Mouse (Mus musculus) midbrain, embryonic 12.5 days (tissue): ENCODE measurements around the gene Arfgef2. TPM values are rescaled to one million over a fixed set of nuclear protein-coding genes. Genes with fewer than 3 reads are reported as not detected.

Experiments used
- ATAC-seq: fragments of 200-750 bp; cut with Nextera tagmentation; 2 replicates; pipeline ENCODE4 v1.8.0; 2017; ENCODE audit warnings: low read depth, moderate TSS enrichment, moderate library complexity; ENCODE audit not compliant: low FRiP score
- H3K27ac ChIP-seq: fragments of 300-500 bp; sonication (generic); replicated peaks from 2 replicates; pipeline ENCODE4 v1.5.1; 2016; ENCODE audit warnings: mild to moderate bottlenecking
- H3K27me3 ChIP-seq: fragments of 300-500 bp; sonication (generic); 2 replicates; pipeline ENCODE4 v1.6.1; 2016; ENCODE audit warnings: mild to moderate bottlenecking
- H3K36me3 ChIP-seq: fragments of 300-500 bp; sonication (generic); 2 replicates; pipeline ENCODE4 v1.6.1; 2016
- H3K4me1 ChIP-seq: fragments of 300-500 bp; sonication (generic); 2 replicates; pipeline ENCODE4 v1.6.1; 2016
- H3K4me2 ChIP-seq: fragments of 300-500 bp; sonication (generic); replicated peaks from 2 replicates; pipeline ENCODE4 v1.6.1; 2016; ENCODE audit warnings: mild to moderate bottlenecking, moderate library complexity
- H3K4me3 ChIP-seq: fragments of 300-500 bp; sonication (generic); 2 replicates; pipeline ENCODE4 v1.5.1; 2016; ENCODE audit warnings: mild to moderate bottlenecking
- H3K9ac ChIP-seq: fragments of 300-500 bp; sonication (generic); replicated peaks from 2 replicates; pipeline ENCODE4 v1.6.1; 2016; ENCODE audit warnings: mild to moderate bottlenecking, moderate library complexity
- H3K9me3 ChIP-seq: fragments of 300-500 bp; sonication (generic); 2 replicates; pipeline ENCODE4 v1.6.1; 2016; ENCODE audit warnings: mild to moderate bottlenecking
- WGBS: fragments of 180-500 bp; shearing (Covaris S2); methylation state at CpG from one replicate; pipeline ENCODE4 v1.1.7; 2016; 5-methylcytosine and 5-hydroxymethylcytosine counted together
- polyA plus RNA-seq: library from polyadenylated mRNA; unstranded; fragments of >200 nt; fragmentation: Nextera tagmentation; extraction: Ambion mirVana; gene quantifications from 2 replicates; pipeline ENCODE4 v1.2.1, GENCODE M21; 2016

Gene Arfgef2
- polyA plus RNA-seq, 1 experiment from 2014 or later, result 5.8 TPM

DNA sequence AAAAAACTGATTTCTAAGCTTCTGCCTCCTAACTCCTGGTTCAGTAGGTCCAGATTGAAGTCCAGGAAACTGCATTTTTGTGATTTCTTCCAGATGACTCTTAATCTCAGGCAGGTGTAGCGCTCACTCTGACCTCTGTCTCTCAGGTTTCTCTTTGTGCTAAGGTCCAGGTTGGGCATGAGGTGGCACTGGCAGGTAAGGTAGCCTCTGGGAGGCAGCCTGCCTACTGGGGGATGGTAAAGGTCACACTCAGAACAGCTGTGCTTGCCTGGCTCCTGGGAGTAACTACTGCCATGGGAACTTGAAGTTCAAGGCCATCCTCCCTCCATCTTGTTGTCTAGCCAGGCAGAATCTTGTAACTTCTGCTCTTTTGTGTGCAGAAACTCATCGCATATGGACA is 28.7 kb downstream of the Arfgef2 start:
- WGBS, result 95% methylated on average over 2 of the region's 2 CpGs
- Histone ChIP-seq H3K27ac (no peak overlapping the region), H3K4me3 (no peak overlapping the region), H3K4me2 (no peak overlapping the region), H3K9me3 (no peaks in the 10 kb centered on the region), H3K4me1 (no peaks in the 10 kb centered on the region), H3K36me3 (peaks cover 19% of the 10 kb centered on the region), H3K27me3 (no peaks in the 10 kb centered on the region), H3K9ac (no peak overlapping the region)
- no peak for ATAC-seq

GRCm38 (mm10) chr2:166834796-166835195 is 29.4 kb downstream of the Arfgef2 start:
- no peak overlapping the region for H3K27ac ChIP-seq
- no peaks in the 10 kb centered on the region for H3K4me1 ChIP-seq
- H3K9ac ChIP-seq, result no peak overlapping the region
- 91% methylated on average over 4 of the region's 4 CpGs for WGBS
- H3K36me3 ChIP-seq, result peaks cover 19% of the 10 kb centered on the region
- H3K27me3 ChIP-seq, result no peaks in the 10 kb centered on the region
- no peaks in the 10 kb centered on the region for H3K9me3 ChIP-seq
- no peak overlapping the region for H3K4me2 ChIP-seq
- no peak overlapping the region for H3K4me3 ChIP-seq
- no peak for ATAC-seq

- 87% methylated on average over 5 of the region's 5 CpGs for WGBS
- H3K9ac ChIP-seq, result no peak overlapping the region
- H3K27ac ChIP-seq, result no peak overlapping the region
- no peak overlapping the region for H3K4me2 ChIP-seq
- no peak for ATAC-seq
- H3K27me3 ChIP-seq, result no peaks in the 10 kb centered on the region
- no peaks in the 10 kb centered on the region for H3K9me3 ChIP-seq
- peaks cover 19% of the 10 kb centered on the region for H3K36me3 ChIP-seq
- no peak overlapping the region for H3K4me3 ChIP-seq
- no peaks in the 10 kb centered on the region for H3K4me1 ChIP-seq
Observed at GRCm38 (mm10) chr2:166835581-166835980, 30.2 kb downstream of the Arfgef2 start.

DNA sequence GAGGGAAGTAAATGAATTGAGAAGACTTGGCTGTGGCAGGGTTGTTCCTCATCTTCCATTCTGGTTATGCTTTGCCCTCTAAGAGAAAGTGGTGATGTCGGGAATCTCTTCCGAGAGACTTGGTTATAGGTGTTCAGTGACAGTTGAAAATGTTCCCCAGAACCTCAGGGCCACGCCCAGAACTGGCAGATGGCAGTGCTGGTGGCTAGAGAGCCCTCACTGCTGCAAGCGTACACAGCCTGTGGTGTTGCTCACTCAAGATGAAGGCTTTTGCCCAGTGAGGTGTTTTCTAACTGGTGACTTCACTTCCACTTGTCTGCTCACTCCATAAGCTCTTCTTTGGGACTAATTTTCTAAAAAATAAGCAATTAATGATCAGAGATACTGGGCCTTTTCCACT is 36.4 kb downstream of the Arfgef2 start:
- no peaks in the 10 kb centered on the region for H3K9me3 ChIP-seq
- H3K27ac ChIP-seq, result no peak overlapping the region
- 90% methylated on average over 4 of the region's 4 CpGs for WGBS
- H3K4me2 ChIP-seq, result no peak overlapping the region
- peaks cover 14% of the 10 kb centered on the region; the same call in 1 of the 2 replicates for H3K36me3 ChIP-seq
- no peak overlapping the region for H3K4me3 ChIP-seq
- no peak overlapping the region for H3K9ac ChIP-seq
- no peaks in the 10 kb centered on the region for H3K27me3 ChIP-seq
- ATAC-seq, result no peak
- H3K4me1 ChIP-seq, result peaks cover 5% of the 10 kb centered on the region; the same call in 1 of the 2 replicates

DNA sequence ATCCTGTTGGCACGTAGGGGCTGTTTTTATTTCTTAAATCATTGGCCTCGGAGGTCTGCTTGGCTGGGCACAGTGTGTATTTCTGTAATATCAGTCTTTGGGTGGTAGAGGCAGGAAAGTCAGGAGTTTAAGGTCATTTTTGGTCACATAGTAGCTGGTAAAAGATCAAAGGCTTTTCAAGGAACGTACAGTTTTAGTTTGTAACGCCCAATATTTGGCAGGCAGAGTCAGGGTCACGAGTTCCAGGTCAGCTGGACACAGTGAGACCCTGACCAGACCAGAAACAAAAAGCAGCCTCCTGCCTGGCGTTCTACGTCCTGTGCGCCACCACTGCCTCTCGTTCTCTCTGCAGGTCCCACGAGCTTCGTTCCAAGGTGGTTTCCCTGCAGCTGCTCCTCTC is 45.3 kb downstream of the Arfgef2 start:
- H3K36me3 ChIP-seq, result peaks cover 59% of the 10 kb centered on the region
- H3K4me2 ChIP-seq, result no peak overlapping the region
- no peaks in the 10 kb centered on the region; the same call in 1 of the 2 replicates for H3K4me1 ChIP-seq
- WGBS, result 87% methylated on average over 11 of the region's 11 CpGs
- no peak overlapping the region for H3K4me3 ChIP-seq
- H3K27me3 ChIP-seq, result no peaks in the 10 kb centered on the region
- no peak for ATAC-seq
- H3K27ac ChIP-seq, result no peak overlapping the region
- H3K9ac ChIP-seq, result no peak overlapping the region
- peaks cover 5% of the 10 kb centered on the region; the same call in 1 of the 2 replicates for H3K9me3 ChIP-seq

DNA sequence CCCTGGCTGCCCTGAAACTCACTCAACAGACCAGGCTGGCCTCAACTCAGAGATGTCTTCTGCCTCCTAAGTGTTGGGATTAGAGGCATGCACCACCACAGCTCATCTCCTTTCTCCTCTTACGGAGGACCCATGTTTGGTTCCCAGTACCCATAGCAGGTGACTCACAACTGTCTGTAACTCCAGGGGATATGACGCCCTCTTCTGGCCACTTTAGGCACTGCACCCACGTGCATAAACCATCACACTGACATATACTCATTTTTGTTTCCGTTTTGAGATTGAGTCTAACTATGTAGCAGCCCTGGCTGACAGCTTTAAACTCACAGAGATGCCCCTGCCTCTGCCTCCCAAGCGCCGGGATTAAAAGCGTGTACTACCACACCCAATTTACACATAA is 46.9 kb downstream of the Arfgef2 start:
- peaks cover 70% of the 10 kb centered on the region for H3K36me3 ChIP-seq
- no peak overlapping the region for H3K9ac ChIP-seq
- H3K27ac ChIP-seq, result no peak overlapping the region
- WGBS, result 93% methylated on average over 7 of the region's 7 CpGs
- no peaks in the 10 kb centered on the region for H3K4me1 ChIP-seq
- no peak overlapping the region for H3K4me2 ChIP-seq
- H3K4me3 ChIP-seq, result no peak overlapping the region
- H3K9me3 ChIP-seq, result peaks cover 5% of the 10 kb centered on the region; the same call in 1 of the 2 replicates
- ATAC-seq, result no peak
- H3K27me3 ChIP-seq, result no peaks in the 10 kb centered on the region

DNA sequence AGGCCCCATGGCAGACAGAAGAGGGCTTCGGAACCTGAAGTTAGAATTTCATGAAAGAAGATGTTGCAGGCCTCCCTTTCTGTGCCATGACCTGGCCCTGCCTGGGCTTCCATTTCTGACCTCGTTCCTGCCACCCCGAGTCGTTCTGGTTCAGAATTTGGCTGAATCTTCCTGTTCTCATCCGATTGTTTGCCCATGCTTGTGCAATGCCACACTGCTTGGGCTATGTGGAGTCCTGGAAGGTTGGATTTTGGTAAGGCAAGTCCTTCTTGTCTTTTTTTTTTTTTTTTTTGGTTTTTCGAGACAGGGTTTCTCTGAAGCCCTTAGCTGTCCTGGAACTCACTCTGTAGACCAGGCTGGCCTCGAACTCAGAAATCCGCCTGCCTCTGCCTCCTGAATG is 50.4 kb downstream of the Arfgef2 start:
- no peaks in the 10 kb centered on the region for H3K4me1 ChIP-seq
- no peak overlapping the region for H3K4me3 ChIP-seq
- peaks cover 5% of the 10 kb centered on the region; the same call in 1 of the 2 replicates for H3K9me3 ChIP-seq
- peaks cover 83% of the 10 kb centered on the region for H3K36me3 ChIP-seq
- no peak overlapping the region for H3K4me2 ChIP-seq
- no peak for ATAC-seq
- no peak overlapping the region for H3K27ac ChIP-seq
- H3K9ac ChIP-seq, result no peak overlapping the region
- 98% methylated on average over 8 of the region's 8 CpGs for WGBS
- H3K27me3 ChIP-seq, result no peaks in the 10 kb centered on the region

- 90% methylated on average over 6 of the region's 6 CpGs for WGBS
- Histone ChIP-seq H3K36me3 (peaks cover 79% of the 10 kb centered on the region), H3K4me2 (no peak overlapping the region)
Observed at GRCm38 (mm10) chr2:166856366-166856765, 51.0 kb downstream of the Arfgef2 start.

GRCm38 (mm10) chr2:166857118-166857517 is 51.7 kb downstream of the Arfgef2 start:
- 85% methylated on average over 2 of the region's 2 CpGs for WGBS
- Histone ChIP-seq H3K4me1 (no peaks in the 10 kb centered on the region), H3K9me3 (peaks cover 3% of the 10 kb centered on the region; the same call in 1 of the 2 replicates), H3K27me3 (no peaks in the 10 kb centered on the region), H3K27ac (no peak overlapping the region), H3K36me3 (peaks cover 72% of the 10 kb centered on the region), H3K4me2 (no peak overlapping the region), H3K4me3 (no peak overlapping the region), H3K9ac (no peak overlapping the region)
- ATAC-seq, result no peak

More at GRCm38 (mm10) chr2:166856366-166856765, 51.0 kb downstream of the Arfgef2 start:
- Histone ChIP-seq H3K27me3 (no peaks in the 10 kb centered on the region), H3K27ac (no peak overlapping the region), H3K9me3 (peaks cover 5% of the 10 kb centered on the region; the same call in 1 of the 2 replicates), H3K4me1 (no peaks in the 10 kb centered on the region), H3K4me3 (no peak overlapping the region), H3K9ac (no peak overlapping the region)
- no peak for ATAC-seq

DNA sequence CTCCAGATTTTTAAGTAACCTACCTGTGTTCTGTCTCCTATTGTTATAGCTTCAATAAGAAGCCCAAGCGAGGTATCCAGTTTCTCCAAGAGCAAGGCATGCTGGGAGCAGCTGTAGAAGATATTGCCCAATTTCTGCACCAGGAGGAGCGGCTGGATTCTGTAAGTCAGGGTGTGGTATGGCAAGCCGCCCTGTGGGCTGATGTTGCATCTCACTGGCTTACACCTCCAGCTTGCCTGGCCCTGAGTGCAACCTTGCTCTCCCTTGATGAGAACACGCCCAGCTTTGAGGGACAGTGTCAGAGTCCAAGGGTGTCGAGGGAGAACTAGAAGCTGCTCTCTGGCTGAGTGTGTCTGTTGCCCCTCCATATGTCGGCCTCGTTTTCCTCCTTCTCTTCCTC is 53.8 kb downstream of the Arfgef2 start:
- H3K27me3 ChIP-seq, result no peaks in the 10 kb centered on the region
- H3K4me1 ChIP-seq, result no peaks in the 10 kb centered on the region
- ATAC-seq, result no peak
- 91% methylated on average over 7 of the region's 7 CpGs for WGBS
- no peak overlapping the region for H3K4me2 ChIP-seq
- no peak overlapping the region for H3K4me3 ChIP-seq
- H3K27ac ChIP-seq, result no peak overlapping the region
- peaks cover 64% of the 10 kb centered on the region for H3K36me3 ChIP-seq
- H3K9ac ChIP-seq, result no peak overlapping the region
- no peaks in the 10 kb centered on the region for H3K9me3 ChIP-seq

DNA sequence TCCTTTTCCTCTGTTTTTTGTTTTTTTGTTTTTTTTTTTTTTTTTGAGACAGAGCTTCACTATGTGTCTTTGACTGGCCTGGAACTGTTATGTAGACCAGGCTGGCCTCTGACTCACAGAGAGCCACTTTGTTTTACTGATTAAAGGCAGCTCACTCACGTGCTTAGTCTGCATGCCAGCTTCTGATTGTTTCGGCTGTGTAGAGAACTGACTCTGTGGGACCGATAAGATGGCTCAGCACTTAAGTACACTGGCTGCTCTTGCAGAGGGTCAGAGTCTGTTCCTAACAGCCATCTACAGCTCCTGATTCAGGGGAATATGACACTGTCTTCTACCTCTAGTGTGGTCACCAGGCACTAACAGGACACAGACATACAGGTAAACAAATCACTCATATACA is 57.1 kb downstream of the Arfgef2 start:
- Histone ChIP-seq H3K9me3 (no peaks in the 10 kb centered on the region), H3K9ac (no peak overlapping the region), H3K27ac (no peak overlapping the region), H3K27me3 (no peaks in the 10 kb centered on the region), H3K36me3 (peaks cover 67% of the 10 kb centered on the region), H3K4me2 (no peak overlapping the region), H3K4me1 (no peaks in the 10 kb centered on the region), H3K4me3 (no peak overlapping the region)
- no peak for ATAC-seq
- 78% methylated on average over 3 of the region's 3 CpGs for WGBS

DNA sequence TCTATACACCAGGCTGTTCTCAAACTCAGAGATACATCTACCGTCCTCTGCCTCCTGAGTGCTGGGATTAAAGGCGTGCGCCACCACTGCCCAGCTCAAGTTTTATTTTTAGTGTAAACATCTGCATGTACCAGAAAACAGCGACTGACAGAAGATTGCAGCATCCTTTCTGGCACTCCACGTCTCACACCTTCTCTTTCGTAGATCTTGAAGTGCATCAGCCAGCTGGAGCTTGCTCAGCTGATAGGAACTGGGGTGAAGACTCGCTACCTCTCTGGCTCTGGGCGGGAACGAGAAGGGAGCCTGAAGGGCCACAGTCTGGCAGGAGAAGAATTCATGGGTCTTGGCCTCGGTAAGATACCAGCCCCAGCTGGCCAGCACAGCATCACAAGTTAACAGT is 60.1 kb downstream of the Arfgef2 start:
- H3K9ac ChIP-seq, result no peak overlapping the region
- H3K9me3 ChIP-seq, result no peaks in the 10 kb centered on the region
- H3K36me3 ChIP-seq, result peaks cover 64% of the 10 kb centered on the region
- no peaks in the 10 kb centered on the region for H3K4me1 ChIP-seq
- H3K4me2 ChIP-seq, result no peak overlapping the region
- H3K27ac ChIP-seq, result no peak overlapping the region
- H3K27me3 ChIP-seq, result no peaks in the 10 kb centered on the region
- no peak for ATAC-seq
- no peak overlapping the region for H3K4me3 ChIP-seq
- 93% methylated on average over 10 of the region's 10 CpGs for WGBS

GRCm38 (mm10) chr2:166870271-166870865 is 65.0 kb downstream of the Arfgef2 start:
- Histone ChIP-seq H3K36me3 (peaks cover 47% of the 10 kb centered on the region), H3K9ac (no peak overlapping the region), H3K4me1 (no peaks in the 10 kb centered on the region), H3K4me2 (no peak overlapping the region), H3K27me3 (no peaks in the 10 kb centered on the region), H3K9me3 (no peaks in the 10 kb centered on the region), H3K4me3 (no peak overlapping the region), H3K27ac (no peak overlapping the region)
- ATAC-seq, result no peak
- WGBS, result 93% methylated on average over 20 of the region's 20 CpGs
